Comparison of ENCODE assay signal across 8 mouse cellular contexts in the genomic region with DNA sequence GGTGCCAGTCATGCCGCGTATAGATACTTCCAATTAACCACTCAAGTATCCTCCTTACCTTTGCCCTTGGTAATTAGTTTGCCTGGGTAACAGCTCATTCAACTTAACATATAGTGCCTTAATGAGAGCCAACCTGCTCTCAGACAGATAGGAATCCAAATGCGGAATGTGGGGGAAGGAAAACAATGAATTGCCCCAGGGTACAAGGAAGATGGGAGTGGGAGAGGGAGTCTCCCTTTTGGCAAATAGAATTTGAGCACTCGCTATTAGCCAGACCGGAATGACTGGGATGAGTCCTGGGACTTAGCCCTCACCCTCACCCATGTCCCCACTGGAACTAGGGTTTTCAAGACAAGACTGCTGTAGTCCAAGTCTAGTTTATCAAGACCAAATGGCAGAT. TPM values are rescaled to one million over a fixed set of nuclear protein-coding genes. Genes with fewer than 3 reads are reported as not detected.
A peak's percentile ranks its signal among the peaks of the same experiment; 100 is the strongest.
DNase-seq lines count a peak whose midpoint lies in the region; ATAC-seq and TF ChIP-seq lines count a peak whose summit lies in the region.

No protein-coding gene starts in this region.

- WGBS in heart, postnatal 0 days = 26% methylated on average over 5 of the region's 5 CpGs
- 25% methylated on average over 5 of the region's 5 CpGs for WGBS in liver, postnatal 0 days (ENCODE audit: insufficient replicate concordance)

- no peaks in the 10 kb centered on the region for H3K9me3 ChIP-seq in E14TG2a.4 (ENCODE audit: low read length)
- no peaks in the 10 kb centered on the region for H3K9me3 ChIP-seq in heart, postnatal 0 days (replicated peaks; ENCODE audit: control insufficient read depth, low read length)
- H3K9me3 ChIP-seq in liver, postnatal 0 days (ENCODE audit: low read length) = no peaks in the 10 kb centered on the region

- H3K9ac ChIP-seq in heart, postnatal 0 days (replicated peaks; ENCODE audit: low read depth, low read length) = no peak overlapping the region
- no peak overlapping the region for H3K9ac ChIP-seq in liver, postnatal 0 days (replicated peaks)

- H3K27me3 ChIP-seq in E14TG2a.4 (ENCODE audit: insufficient read depth, low read length) = peaks cover 2% of the 10 kb centered on the region; the same call in 1 of the 2 replicates
- no peaks in the 10 kb centered on the region for H3K27me3 ChIP-seq in heart, postnatal 0 days (ENCODE audit: control insufficient read depth, insufficient read depth, low read length)
- H3K27me3 ChIP-seq in liver, postnatal 0 days (ENCODE audit: insufficient read depth, low read length) = peaks cover 12% of the 10 kb centered on the region

- no peak for DNase-seq in gastrocnemius, adult 2 months
- no peak for DNase-seq in gastrocnemius, adult 8-10 months (ENCODE audit: low spot score in 2 of 2)
- DNase-seq in heart, postnatal 0 days (ENCODE audit: low spot score) = no peak
- no peak for DNase-seq in liver, postnatal 0 days
- no peak for DNase-seq in frontal cortex, postnatal 14 days (ENCODE audit: low spot score in 2 of 2)
- no peak for DNase-seq in thymus, adult 18-20 months
- DNase-seq in right cerebral cortex, adult 2 months (ENCODE audit: low spot score in 2 of 2) = no peak

- no peak for TF ChIP-seq CTCF in gastrocnemius, adult 2 months (IDR thresholded peaks at IDR 0.05)
- no peak for TF ChIP-seq CTCF in E14TG2a.4 (conservative IDR thresholded peaks at IDR 0.05; ENCODE audit: low read length)
- no peak for TF ChIP-seq CTCF in heart, postnatal 0 days (IDR thresholded peaks at IDR 0.05; ENCODE audit: low read depth)
- TF ChIP-seq CTCF in liver, postnatal 0 days (IDR thresholded peaks at IDR 0.05; ENCODE audit: low read depth) = no peak

- peaks cover 60% of the 10 kb centered on the region for H3K4me1 ChIP-seq in E14TG2a.4 (replicated peaks; ENCODE audit: low read depth, low read length)
- peaks cover 8% of the 10 kb centered on the region for H3K4me1 ChIP-seq in heart, postnatal 0 days (ENCODE audit: control insufficient read depth, insufficient read depth)
- H3K4me1 ChIP-seq in liver, postnatal 0 days (ENCODE audit: insufficient read depth) = no peaks in the 10 kb centered on the region

- no peak for TF ChIP-seq EP300 in heart, postnatal 0 days (IDR thresholded peaks at IDR 0.05; ENCODE audit: low read depth)
- TF ChIP-seq EP300 in liver, postnatal 0 days (IDR thresholded peaks at IDR 0.05; ENCODE audit: low read depth) = no peak

- H3K27ac ChIP-seq in gastrocnemius, adult 2 months = peak overlapping the region; percentile 91; the same call in 1 of the 2 replicates
- no peak overlapping the region for H3K27ac ChIP-seq in heart, postnatal 0 days (ENCODE audit: low read depth)
- H3K27ac ChIP-seq in liver, postnatal 0 days (ENCODE audit: low read depth) = no peak overlapping the region

- peak overlapping the region; percentile 88 for H3K4me2 ChIP-seq in heart, postnatal 0 days (ENCODE audit: low read depth, low read length)
- H3K4me2 ChIP-seq in liver, postnatal 0 days (ENCODE audit: low read depth, low read length) = peak overlapping the region; percentile 77

- H3K36me3 ChIP-seq in E14TG2a.4 (ENCODE audit: insufficient read depth, low read length) = peaks cover 12% of the 10 kb centered on the region
- H3K36me3 ChIP-seq in heart, postnatal 0 days (replicated peaks; ENCODE audit: control insufficient read depth, insufficient read depth, low read length) = no peaks in the 10 kb centered on the region
- no peaks in the 10 kb centered on the region for H3K36me3 ChIP-seq in liver, postnatal 0 days (replicated peaks; ENCODE audit: insufficient read depth, low read length)

- peak overlapping the region; percentile 96 for H3K4me3 ChIP-seq in gastrocnemius, adult 2 months
- peak overlapping the region; percentile 90 for H3K4me3 ChIP-seq in E14TG2a.4 (replicated peaks; ENCODE audit: low read length)
- H3K4me3 ChIP-seq in heart, postnatal 0 days (ENCODE audit: low read depth, low read length) = peak overlapping the region; percentile 86
- peak overlapping the region; percentile 61 for H3K4me3 ChIP-seq in liver, postnatal 0 days (ENCODE audit: low read depth, low read length)

- no peak for ATAC-seq in heart, postnatal 0 days (ENCODE audit: insufficient read depth, low read depth)
- no peak for ATAC-seq in liver, postnatal 0 days

- intact Hi-C loops in gastrocnemius, adult 2 months (cut with DNase I) = no loop called here

RNA-seq across cellular contexts. Expression of a gene that starts 1.0 kb away (rescaled TPM):
- total RNA-seq in gastrocnemius, adult 2 months (2021) = 1 to 10 TPM; 7.2 to 9.6 TPM
- 10 to 100 TPM in 2 of 4 experiments, 1 to 10 TPM in 2; 8.9 to 14.4 (median 11.4) TPM for total RNA-seq in gastrocnemius, adult 8-10 months (2022)
- total RNA-seq in heart, postnatal 0 days (2014; rRNA removed; ENCODE audit: low replicate concordance) = 8.5 and 15.6 TPM in 2 replicates
- 1.9 and 2.0 TPM in 2 replicates for polyA plus RNA-seq in heart, postnatal 0 days (2015; fragmentation: Nextera tagmentation; extraction: Ambion mirVana)
- 2.4 and 3.1 TPM in 2 replicates for polyA plus RNA-seq in liver, postnatal 0 days (2015; fragmentation: Nextera tagmentation; extraction: Ambion mirVana)
